Mouse (Mus musculus): Measurements from ENCODE around the gene Thoc2.
"Not testable (repeated sequence)": the region's sequence is repeated elsewhere in the genome, so short reads cannot be mapped to it uniquely, and the experiment has no call there.

The Thoc2 gene

DNA sequence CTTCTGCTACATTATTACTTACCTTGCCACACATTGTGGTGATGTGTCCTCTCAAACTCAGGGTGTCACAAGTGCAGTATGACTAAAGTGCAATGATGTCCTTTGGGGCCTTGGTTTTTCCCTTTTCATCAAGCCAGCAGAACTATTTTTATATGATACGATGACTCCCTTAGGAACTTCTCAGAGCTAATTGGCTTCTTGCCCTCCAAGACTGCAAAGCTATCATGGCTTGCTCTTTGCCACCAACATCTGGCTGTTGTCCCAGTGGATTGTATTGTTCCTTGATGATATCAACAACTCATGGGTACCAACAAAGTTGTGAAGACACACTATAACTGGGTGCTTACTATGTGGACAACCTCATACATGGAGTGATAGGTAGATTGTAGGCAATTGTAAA is at the start of gene Thoc2:
Gene Thoc2, minus strand, starts transcription at position 101 of the 400 bp plus-strand sequence.
- in situ Hi-C loops (cut with MboI): no loop called here

DNA sequence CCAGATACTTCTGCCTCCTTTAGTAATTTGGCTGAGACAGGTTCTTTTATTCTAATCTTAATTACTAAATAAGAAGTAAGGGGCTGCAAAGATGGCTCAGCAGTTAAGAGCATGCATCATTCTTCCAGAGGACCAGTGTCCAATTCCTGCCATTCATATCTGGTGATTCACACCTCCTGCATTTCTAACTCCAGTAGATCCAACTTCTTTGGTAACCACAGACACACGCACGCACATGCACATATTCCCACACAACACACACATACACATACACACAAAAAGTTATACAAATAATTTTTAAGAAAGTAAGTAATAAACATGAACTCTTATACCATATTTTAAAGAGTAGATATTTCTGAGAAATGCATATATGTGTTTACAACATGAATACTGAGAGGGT is 49.6 kb upstream of the Thoc2 start:
- in situ Hi-C loops (cut with MboI): no loop called here

DNA sequence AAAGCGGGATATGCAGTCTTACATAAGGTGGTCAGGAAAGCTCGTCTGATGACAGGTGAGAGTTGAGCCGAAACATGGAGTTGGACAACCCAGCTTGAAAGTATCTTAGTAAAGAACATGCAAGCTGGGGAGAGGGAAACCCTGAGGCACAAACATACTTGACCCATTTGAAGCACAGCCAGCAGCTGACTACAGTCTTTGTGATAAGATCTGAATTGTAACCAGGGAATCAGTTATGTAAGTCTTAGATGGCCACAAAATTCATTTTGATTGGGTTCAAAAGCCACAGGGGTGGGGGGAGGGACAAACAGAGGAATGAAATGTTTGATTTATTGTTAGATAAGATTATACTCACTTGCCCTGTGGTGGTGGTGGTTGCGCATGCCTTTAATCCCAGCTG is 48.9 kb upstream of the Thoc2 start:
- in situ Hi-C loops (cut with MboI): no loop called here

DNA sequence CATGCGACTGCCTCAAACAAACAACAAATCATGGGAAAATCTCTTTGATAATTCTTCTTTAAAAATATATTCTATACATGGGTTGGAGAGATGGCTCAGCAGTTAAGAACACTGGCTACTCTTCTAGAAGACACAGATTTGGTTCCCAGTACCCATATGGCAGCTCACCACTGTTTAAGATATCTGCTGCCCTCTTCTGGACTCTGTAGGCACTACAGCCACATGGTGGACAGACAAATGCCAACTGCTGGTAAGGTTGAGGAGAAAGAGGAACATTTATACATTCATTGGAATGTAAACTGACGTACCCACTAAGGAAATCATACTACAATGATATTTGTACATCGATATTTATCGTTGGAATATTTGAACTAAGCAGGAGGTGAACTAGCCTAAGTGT is 36.7 kb upstream of the Thoc2 start:
- in situ Hi-C loops (cut with MboI): no loop called here

DNA sequence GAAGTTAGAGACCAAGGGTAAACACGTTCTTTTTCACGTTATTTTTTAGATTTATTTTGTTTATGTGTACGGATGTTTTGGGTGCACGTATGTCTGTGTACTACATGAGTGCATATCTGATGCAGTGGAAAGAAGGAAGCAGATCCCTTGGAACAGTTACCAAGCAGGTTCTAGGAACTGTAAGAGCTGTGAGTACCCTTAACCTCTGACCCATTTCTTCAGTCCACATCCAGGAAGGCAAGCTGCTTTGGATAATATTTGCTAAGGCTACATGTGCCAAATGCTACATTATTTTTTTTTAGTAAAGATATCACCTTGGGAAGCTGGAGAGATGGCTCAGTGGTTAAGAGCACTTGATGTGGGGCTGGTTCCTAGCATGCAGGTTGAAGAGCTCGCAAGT is 21.4 kb upstream of the Thoc2 start:
- in situ Hi-C loops (cut with MboI): no loop called here

DNA sequence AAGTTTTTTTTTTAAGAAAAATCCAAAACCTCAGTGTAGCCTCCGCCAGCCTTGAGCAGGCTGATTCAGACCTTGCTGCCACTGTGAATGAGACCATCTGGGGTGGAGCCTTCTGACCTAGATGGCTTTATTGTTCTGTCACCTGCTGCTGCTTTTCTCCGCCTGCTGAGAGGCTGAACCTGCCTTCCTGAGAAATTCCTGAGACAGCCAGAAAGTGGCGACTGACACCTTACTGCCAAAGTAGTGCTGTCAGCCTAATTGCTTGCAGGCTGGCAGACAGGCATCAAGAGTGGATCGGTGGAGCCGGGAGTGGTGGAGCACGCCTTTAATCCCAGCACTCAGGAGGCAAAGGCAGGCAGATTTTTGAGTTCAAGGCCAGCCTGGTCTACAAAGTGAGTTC is 11.3 kb upstream of the Thoc2 start:
- in situ Hi-C loops (cut with MboI): not testable (repeated sequence)

DNA sequence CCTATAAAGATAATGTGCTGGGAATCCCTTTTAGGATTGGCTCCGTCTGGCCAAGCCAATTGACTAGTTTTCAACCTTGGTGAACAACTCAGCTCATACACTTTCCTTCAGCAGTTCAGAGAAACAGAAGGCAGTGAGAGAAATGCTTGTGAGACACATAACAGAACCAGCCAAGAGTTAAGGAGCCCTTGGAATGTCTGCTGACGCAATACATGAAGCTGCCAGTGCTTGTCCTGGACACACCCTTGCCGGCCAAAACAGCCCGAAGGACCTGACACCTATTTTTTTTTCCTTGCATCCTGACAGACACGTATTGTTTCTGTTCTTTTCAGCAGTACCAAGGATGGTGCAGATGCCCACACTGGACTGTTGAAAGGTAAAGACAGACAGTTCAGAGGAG is 4.2 kb upstream of the Thoc2 start:
- in situ Hi-C loops (cut with MboI): no loop called here

DNA sequence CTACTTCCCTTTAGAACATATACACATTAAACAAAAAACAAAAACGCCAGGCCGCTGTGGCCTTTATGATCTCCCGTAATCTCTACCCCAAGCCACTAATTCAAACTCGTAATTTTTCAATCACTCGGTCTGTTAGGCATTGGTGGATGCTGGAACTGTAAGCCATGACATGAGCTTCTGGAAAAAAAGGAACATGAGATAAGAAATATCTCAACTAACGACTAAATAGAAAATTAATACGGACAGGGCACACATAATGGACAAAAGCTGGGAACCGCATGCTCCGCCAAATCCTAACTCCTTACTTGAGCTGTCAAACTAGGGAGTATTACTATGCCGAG is 8.4 kb downstream of the Thoc2 start:
- in situ Hi-C loops (cut with MboI): no loop called here

DNA sequence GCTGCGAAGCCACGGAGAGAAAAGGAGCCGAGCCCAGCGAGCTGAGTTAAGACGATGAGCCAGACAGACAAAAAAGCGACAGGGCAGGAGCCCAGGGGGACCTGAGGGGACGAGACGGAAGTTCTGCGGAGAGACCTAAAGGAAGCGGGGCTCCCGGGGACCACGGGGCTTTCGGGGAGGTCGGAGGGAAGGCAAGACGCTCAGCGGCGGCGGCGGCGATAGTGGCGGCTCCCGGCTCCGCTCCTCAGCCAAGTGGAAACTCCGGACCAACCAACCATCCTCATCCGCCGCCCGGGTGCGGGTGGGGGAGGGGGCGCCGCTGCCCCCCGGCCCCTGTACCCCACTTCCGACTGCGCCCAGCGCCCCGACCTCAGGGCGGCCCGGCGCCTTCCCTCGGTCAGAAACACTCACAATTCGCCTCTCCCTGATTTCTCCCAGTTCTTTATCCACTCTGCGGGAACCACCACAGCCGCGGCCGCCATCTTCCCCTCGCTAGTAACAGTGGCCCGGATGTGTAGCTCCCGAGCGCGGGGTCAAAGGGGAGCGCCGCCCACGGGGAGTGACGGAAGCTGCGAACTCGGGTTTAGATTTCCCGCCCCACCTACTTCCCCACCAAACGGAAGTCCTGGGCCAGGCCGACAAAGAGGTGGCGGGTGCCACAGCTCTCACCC is 8.9 kb downstream of the Thoc2 start:
- in situ Hi-C loops (cut with MboI): no loop called here

DNA sequence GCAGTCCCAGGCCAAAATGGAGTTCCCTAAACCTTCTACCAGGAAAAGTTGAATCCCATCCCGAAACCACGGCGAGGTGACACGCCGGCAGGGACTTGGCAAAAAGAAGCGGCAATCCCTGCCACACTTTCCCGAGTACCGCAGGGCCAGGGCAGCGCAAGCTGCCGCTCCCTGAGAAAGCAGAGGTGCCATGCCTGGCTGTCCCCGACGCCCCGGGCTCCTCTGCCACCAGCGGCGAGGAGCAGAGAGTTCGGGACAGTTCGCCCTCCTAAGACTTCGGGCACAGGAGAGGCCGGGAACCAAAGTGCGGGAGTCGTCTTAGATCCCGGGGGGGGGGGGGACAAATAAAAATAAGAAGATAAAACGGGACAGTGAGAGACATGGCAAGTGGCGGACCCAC is 9.5 kb downstream of the Thoc2 start:
- in situ Hi-C loops (cut with MboI): no loop called here

DNA sequence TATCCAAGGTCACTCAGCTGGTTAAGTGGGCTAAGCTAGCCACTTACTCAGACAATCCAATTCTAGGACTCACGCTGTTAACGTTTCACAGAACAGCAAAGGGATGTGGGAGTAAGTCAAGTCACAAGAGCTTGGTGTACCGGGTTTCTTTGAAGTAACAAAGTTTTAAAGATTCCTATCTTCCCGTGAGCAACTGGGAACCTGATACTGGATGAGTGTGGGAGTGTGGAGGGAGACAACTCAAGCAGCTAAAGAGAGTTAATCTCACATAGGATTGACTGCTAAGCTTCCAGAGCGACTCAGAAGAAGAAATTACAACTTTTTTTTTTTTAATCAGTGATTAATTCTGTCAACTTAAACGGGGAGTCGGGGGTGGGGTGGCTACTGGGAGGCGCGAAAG is 10.0 kb downstream of the Thoc2 start:
- in situ Hi-C loops (cut with MboI): no loop called here

DNA sequence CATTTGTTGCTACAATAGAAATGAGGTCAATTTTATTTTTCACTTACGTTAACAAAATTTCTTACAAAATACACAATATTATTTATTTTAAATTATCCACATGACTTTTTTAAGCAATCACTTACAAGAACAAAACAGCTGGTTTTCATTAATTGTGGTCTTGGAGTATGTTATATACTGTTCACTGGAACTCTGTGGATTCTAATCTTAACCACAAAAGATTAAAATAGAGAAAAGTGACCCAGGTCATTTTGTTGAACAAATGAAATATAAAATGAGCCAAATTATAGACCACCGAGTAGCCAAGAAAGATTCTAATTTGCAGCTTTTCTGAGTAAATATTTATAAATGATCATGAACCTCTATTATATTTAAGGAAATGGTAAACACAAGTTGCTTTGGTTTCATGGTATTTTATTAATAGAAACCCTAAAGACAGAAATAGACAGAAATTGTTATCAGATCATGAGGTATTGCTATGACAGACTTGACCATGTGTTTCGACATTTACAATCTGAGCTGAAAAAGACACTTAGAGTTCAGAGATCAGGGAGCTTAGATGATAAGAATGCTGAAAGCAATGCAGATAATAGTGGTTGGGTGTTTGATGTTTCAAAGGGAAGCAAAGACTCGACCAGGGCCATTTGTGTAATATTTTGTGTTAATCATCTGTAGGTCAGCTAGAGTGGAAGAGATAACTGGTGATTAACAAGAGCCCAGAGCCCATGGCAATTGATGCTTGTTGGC is 35.5 kb downstream of the Thoc2 start:
- in situ Hi-C loops (cut with MboI): no loop called here

DNA sequence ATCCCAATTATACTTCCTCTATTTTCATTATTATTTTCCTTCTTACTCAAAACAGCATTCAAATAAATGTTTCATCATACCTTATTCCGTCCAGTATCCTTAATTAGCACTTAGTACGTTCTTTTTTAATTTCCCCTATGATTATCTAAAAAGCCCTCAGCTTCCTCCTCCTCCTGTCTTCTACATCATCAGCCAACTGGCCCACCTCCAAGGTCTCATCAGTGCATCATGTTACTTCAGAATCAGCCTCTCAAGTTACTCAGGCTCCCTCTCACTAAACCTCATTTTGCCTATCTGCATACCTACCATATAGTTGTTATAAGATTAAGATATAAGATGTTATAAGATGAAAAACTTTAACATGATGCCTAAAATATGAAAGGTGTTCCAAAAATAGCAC is 43.9 kb downstream of the Thoc2 start:
- in situ Hi-C loops (cut with MboI): no loop called here

DNA sequence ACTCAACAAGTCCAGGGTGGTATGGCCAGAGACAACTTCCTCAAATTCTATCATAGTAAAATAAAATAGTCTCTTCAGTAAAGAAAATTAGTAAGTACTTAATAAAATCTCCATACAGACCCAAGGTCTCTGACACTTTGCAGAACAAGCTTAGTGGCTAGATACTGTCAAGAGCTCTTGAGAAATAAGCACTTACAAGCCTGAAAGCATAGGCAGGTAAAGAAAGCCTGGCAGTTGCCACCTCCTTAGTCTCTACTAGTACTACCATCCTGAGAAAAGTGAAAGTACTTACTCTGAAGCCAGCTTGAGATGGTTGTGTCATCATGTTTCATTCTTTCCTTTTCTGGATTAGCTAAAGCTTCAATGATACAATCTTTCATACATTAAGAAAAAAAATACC is 82.7 kb downstream of the Thoc2 start:
- in situ Hi-C loops (cut with MboI): no loop called here

DNA sequence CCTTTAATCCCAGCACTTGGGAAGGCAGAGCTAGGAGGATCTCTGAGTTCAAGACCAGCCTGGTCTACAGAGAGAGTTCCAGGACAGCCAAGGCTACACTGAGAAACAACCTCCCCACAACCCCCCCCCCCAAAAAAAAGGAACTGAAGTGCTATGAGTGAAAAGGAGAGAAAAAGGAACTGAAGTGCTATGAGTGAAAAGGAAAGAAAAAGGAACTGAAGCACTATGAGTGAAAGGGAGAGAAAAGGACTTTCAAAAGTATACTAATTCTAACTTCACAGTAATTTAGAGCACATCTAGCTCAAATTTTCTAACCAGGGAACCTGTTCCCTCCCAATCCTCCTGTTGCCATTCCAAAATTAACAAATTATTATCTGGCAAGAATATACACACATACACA is 114.9 kb downstream of the Thoc2 start:
- in situ Hi-C loops (cut with MboI): no loop called here

DNA sequence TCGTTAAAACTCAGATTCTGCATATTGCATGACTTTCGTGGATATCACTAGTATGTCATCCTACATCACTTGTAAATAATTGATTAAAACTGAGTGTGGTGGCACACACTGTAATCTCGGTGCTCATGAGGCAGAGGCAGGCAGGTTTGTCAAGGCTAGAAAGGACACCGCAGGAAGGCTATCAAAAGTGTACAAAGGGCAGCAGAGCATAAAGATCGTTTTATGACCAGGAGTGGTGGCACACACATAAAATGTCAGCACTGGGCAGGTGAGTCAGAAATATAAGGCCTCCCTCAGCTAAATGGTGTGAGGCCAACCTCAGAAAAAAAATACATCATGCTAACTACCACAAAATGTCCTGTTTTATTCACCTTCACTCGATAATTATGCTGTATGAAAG is 127.2 kb downstream of the Thoc2 start:
- in situ Hi-C loops (cut with MboI): no loop called here

All from mature B cell (primary cell).